Mouse (Mus musculus): Measurements from ENCODE around the gene Dst. TPM values are rescaled to one million over a fixed set of nuclear protein-coding genes. Genes with fewer than 3 reads are reported as not detected.

Dst gene
- polyA plus RNA-seq, 1 experiment from 2014 or later: 24.4 TPM

GRCm38 (mm10) chr1:34275787-34276186 is 367.8 kb downstream of the Dst start:
- Histone ChIP-seq H3K9ac (no peak overlapping the region), H3K36me3 (peaks cover 59% of the 10 kb centered on the region), H3K27ac (no peak overlapping the region), H3K4me2 (no peak overlapping the region), H3K4me3 (no peak overlapping the region), H3K27me3 (no peaks in the 10 kb centered on the region), H3K4me1 (no peaks in the 10 kb centered on the region), H3K9me3 (no peaks in the 10 kb centered on the region)
- WGBS: 84% methylated on average over 13 of the region's 13 CpGs
- ATAC-seq (ENCODE audit: insufficient number of reproducible peaks, low FRiP score, low TSS enrichment, low read depth): no peak

- H3K9ac ChIP-seq: no peak overlapping the region
- no peak overlapping the region for H3K27ac ChIP-seq
- ATAC-seq (ENCODE audit: insufficient number of reproducible peaks, low FRiP score, low TSS enrichment, low read depth): no peak
- WGBS: 88% methylated on average over 7 of the region's 7 CpGs
- H3K9me3 ChIP-seq: no peaks in the 10 kb centered on the region
- no peak overlapping the region for H3K4me3 ChIP-seq
- peaks cover 55% of the 10 kb centered on the region for H3K36me3 ChIP-seq
- no peaks in the 10 kb centered on the region for H3K4me1 ChIP-seq
- H3K27me3 ChIP-seq: no peaks in the 10 kb centered on the region
- H3K4me2 ChIP-seq: no peak overlapping the region
Observed at GRCm38 (mm10) chr1:34276756-34277155, 368.7 kb downstream of the Dst start.

GRCm38 (mm10) chr1:34277259-34277658 is 369.2 kb downstream of the Dst start:
- H3K36me3 ChIP-seq: peaks cover 55% of the 10 kb centered on the region
- WGBS: 83% methylated on average over 8 of the region's 8 CpGs

GRCm38 (mm10) chr1:34283502-34283901 is 375.5 kb downstream of the Dst start:
- Histone ChIP-seq H3K4me1 (0 out of 2 replicates have a peak, but pooled peaks cover 2% of the 10 kb centered on the region), H3K4me3 (no peak overlapping the region), H3K4me2 (no peak overlapping the region), H3K27ac (no peak overlapping the region), H3K27me3 (no peaks in the 10 kb centered on the region), H3K9me3 (no peaks in the 10 kb centered on the region), H3K36me3 (peaks cover 56% of the 10 kb centered on the region), H3K9ac (no peak overlapping the region)
- ATAC-seq (ENCODE audit: insufficient number of reproducible peaks, low FRiP score, low TSS enrichment, low read depth): no peak
- 82% methylated on average over 7 of the region's 7 CpGs for WGBS

More at GRCm38 (mm10) chr1:34277259-34277658, 369.2 kb downstream of the Dst start:
- H3K27me3 ChIP-seq: no peaks in the 10 kb centered on the region
- H3K4me1 ChIP-seq: no peaks in the 10 kb centered on the region
- no peak overlapping the region for H3K9ac ChIP-seq
- no peak overlapping the region for H3K4me3 ChIP-seq
- H3K27ac ChIP-seq: no peak overlapping the region
- no peak overlapping the region for H3K4me2 ChIP-seq
- no peaks in the 10 kb centered on the region for H3K9me3 ChIP-seq
- no peak for ATAC-seq (ENCODE audit: insufficient number of reproducible peaks, low FRiP score, low TSS enrichment, low read depth)

GRCm38 (mm10) chr1:34284979-34285378 is 377.0 kb downstream of the Dst start:
- 74% methylated on average over 9 of the region's 9 CpGs for WGBS
- Histone ChIP-seq H3K27me3 (no peaks in the 10 kb centered on the region), H3K4me3 (no peak overlapping the region), H3K27ac (no peak overlapping the region), H3K9ac (no peak overlapping the region), H3K4me1 (0 out of 2 replicates have a peak, but pooled peaks cover 5% of the 10 kb centered on the region), H3K36me3 (peaks cover 54% of the 10 kb centered on the region), H3K9me3 (no peaks in the 10 kb centered on the region), H3K4me2 (no peak overlapping the region)
- no peak for ATAC-seq (ENCODE audit: insufficient number of reproducible peaks, low FRiP score, low TSS enrichment, low read depth)

- no peak for ATAC-seq (ENCODE audit: insufficient number of reproducible peaks, low FRiP score, low TSS enrichment, low read depth)
- H3K27me3 ChIP-seq: no peaks in the 10 kb centered on the region
- WGBS: 81% methylated on average over 10 of the region's 10 CpGs
Observed at GRCm38 (mm10) chr1:34287731-34288130, 379.7 kb downstream of the Dst start.

GRCm38 (mm10) chr1:34288181-34288580 is 380.2 kb downstream of the Dst start:
- 91% methylated on average over 8 of the region's 8 CpGs for WGBS
- Histone ChIP-seq H3K4me3 (no peak overlapping the region), H3K27me3 (no peaks in the 10 kb centered on the region), H3K9ac (no peak overlapping the region), H3K4me2 (no peak overlapping the region), H3K36me3 (peaks cover 66% of the 10 kb centered on the region), H3K9me3 (no peaks in the 10 kb centered on the region), H3K27ac (no peak overlapping the region), H3K4me1 (0 out of 2 replicates have a peak, but pooled peaks cover 5% of the 10 kb centered on the region)
- ATAC-seq (ENCODE audit: insufficient number of reproducible peaks, low FRiP score, low TSS enrichment, low read depth): no peak

More at GRCm38 (mm10) chr1:34287731-34288130, 379.7 kb downstream of the Dst start:
- no peaks in the 10 kb centered on the region for H3K9me3 ChIP-seq
- no peak overlapping the region for H3K4me2 ChIP-seq
- no peak overlapping the region for H3K4me3 ChIP-seq
- H3K4me1 ChIP-seq: 0 out of 2 replicates have a peak, but pooled peaks cover 5% of the 10 kb centered on the region
- H3K27ac ChIP-seq: no peak overlapping the region
- peaks cover 65% of the 10 kb centered on the region for H3K36me3 ChIP-seq
- H3K9ac ChIP-seq: no peak overlapping the region

GRCm38 (mm10) chr1:34288721-34289471 is 380.9 kb downstream of the Dst start:
- 75% methylated on average over 13 of the region's 13 CpGs for WGBS
- no peak overlapping the region for H3K4me2 ChIP-seq
- 0 out of 2 replicates have a peak, but pooled peaks cover 5% of the 10 kb centered on the region for H3K4me1 ChIP-seq
- H3K27me3 ChIP-seq: no peaks in the 10 kb centered on the region
- H3K9ac ChIP-seq: no peak overlapping the region
- 0 out of 2 replicates have a peak, but pooled peaks have one; percentile 27 for ATAC-seq (ENCODE audit: insufficient number of reproducible peaks, low FRiP score, low TSS enrichment, low read depth)
- H3K4me3 ChIP-seq: no peak overlapping the region
- H3K36me3 ChIP-seq: peaks cover 70% of the 10 kb centered on the region
- H3K27ac ChIP-seq: no peak overlapping the region; the same call in 1 of the 2 replicates
- no peaks in the 10 kb centered on the region for H3K9me3 ChIP-seq

- no peak overlapping the region; the same call in 1 of the 2 replicates for H3K27ac ChIP-seq
- no peak overlapping the region for H3K4me3 ChIP-seq
- H3K36me3 ChIP-seq: peaks cover 70% of the 10 kb centered on the region
- 83% methylated on average over 14 of the region's 14 CpGs for whole genome bisulfite sequencing
- H3K4me2 ChIP-seq: no peak overlapping the region
- no peaks in the 10 kb centered on the region for H3K9me3 ChIP-seq
- 0 out of 2 replicates have a peak, but pooled peaks have one; percentile 27 for ATAC-seq (ENCODE audit: insufficient number of reproducible peaks, low FRiP score, low TSS enrichment, low read depth)
- H3K27me3 ChIP-seq: no peaks in the 10 kb centered on the region
- H3K9ac ChIP-seq: no peak overlapping the region
- 0 out of 2 replicates have a peak, but pooled peaks cover 5% of the 10 kb centered on the region for H3K4me1 ChIP-seq
Observed at GRCm38 (mm10) chr1:34289472-34289748, 381.4 kb downstream of the Dst start.

GRCm38 (mm10) chr1:34290321-34290720 is 382.3 kb downstream of the Dst start:
- 72% methylated on average over 12 of the region's 12 CpGs for WGBS
- no peak for ATAC-seq (ENCODE audit: insufficient number of reproducible peaks, low FRiP score, low TSS enrichment, low read depth)
- no peaks in the 10 kb centered on the region for H3K27me3 ChIP-seq

GRCm38 (mm10) chr1:34293198-34293597 is 385.2 kb downstream of the Dst start:
- peaks cover 9% of the 10 kb centered on the region; the same call in 1 of the 2 replicates for H3K4me1 ChIP-seq
- H3K27me3 ChIP-seq: no peaks in the 10 kb centered on the region
- H3K9me3 ChIP-seq: no peaks in the 10 kb centered on the region
- no peak overlapping the region for H3K9ac ChIP-seq
- 66% methylated on average over 14 of the region's 14 CpGs for WGBS
- no peak overlapping the region for H3K27ac ChIP-seq
- H3K4me2 ChIP-seq: no peak overlapping the region
- H3K36me3 ChIP-seq: peaks cover 61% of the 10 kb centered on the region
- H3K4me3 ChIP-seq: no peak overlapping the region
- no peak for ATAC-seq (ENCODE audit: insufficient number of reproducible peaks, low FRiP score, low TSS enrichment, low read depth)

More at GRCm38 (mm10) chr1:34290321-34290720, 382.3 kb downstream of the Dst start:
- H3K4me2 ChIP-seq: no peak overlapping the region
- H3K9me3 ChIP-seq: no peaks in the 10 kb centered on the region
- no peak overlapping the region for H3K9ac ChIP-seq
- peaks cover 72% of the 10 kb centered on the region for H3K36me3 ChIP-seq
- 0 out of 2 replicates have a peak, but pooled peaks cover 5% of the 10 kb centered on the region for H3K4me1 ChIP-seq
- no peak overlapping the region for H3K4me3 ChIP-seq
- no peak overlapping the region for H3K27ac ChIP-seq

GRCm38 (mm10) chr1:34297636-34298035 is 389.6 kb downstream of the Dst start:
- peaks cover 9% of the 10 kb centered on the region; the same call in 1 of the 2 replicates for H3K4me1 ChIP-seq
- no peaks in the 10 kb centered on the region for H3K9me3 ChIP-seq
- no peak overlapping the region for H3K9ac ChIP-seq
- no peak overlapping the region for H3K4me2 ChIP-seq
- peaks cover 36% of the 10 kb centered on the region for H3K36me3 ChIP-seq
- no peak for ATAC-seq (ENCODE audit: insufficient number of reproducible peaks, low FRiP score, low TSS enrichment, low read depth)
- WGBS: 75% methylated on average over 9 of the region's 9 CpGs
- H3K27ac ChIP-seq: peak overlapping the region; percentile 38; the same call in 1 of the 2 replicates
- no peaks in the 10 kb centered on the region for H3K27me3 ChIP-seq
- no peak overlapping the region for H3K4me3 ChIP-seq
